Mouse (Mus musculus) thymus, postnatal 10 days (tissue): ENCODE data around the gene Procr.

Experiments used
- DNase-seq, 2 experiments: peaks; one replicate each; pipeline ENCODE4 v3.0.0; 2021; ENCODE audit warnings: low spot score in 2 of 2

Procr gene

GRCm38 (mm10) chr2:155804053-155804452 is 53.1 kb downstream of the Procr start:
- no peak for DNase-seq
